Mouse (Mus musculus): ENCODE data around the gene Snd1. TPM values are rescaled to one million over a fixed set of nuclear protein-coding genes. Genes with fewer than 3 reads are reported as not detected.

The Snd1 gene
- polyA plus RNA-seq, 1 experiment from 2014 or later = 111 TPM

DNA sequence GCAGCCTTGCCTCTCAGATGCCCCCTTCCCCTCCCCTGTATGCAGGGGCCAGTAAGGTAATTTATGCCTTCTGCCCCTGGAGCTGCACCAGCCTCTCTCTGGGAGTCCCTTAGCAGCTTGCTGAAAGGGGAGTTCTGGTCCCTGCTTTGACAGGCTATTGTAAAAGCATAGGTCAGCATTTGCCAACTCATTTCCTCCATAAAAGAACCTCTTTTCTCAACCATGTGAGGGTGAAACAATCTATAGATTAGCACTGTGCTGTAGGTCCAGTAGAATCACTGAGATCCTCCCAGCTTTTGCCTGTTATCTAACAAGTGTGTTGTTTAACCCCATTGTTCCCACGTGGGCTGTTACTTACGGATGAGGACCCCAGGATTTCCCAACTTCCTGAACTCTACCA, 359.1 kb downstream of the Snd1 start:
- H3K36me3 ChIP-seq (ENCODE audit: control insufficient read depth, insufficient read depth, low read length) = 0 out of 2 replicates have a peak, but pooled peaks cover 2% of the 10 kb centered on the region
- ATAC-seq (ENCODE audit: insufficient read depth, low FRiP score, low TSS enrichment) (peak; percentile 24; the same call in 1 of the 2 replicates), DNase-seq (ENCODE audit: low spot score) (no peak)
- peak overlapping the region; percentile 94 for H3K4me2 ChIP-seq (ENCODE audit: low read depth)
- peak overlapping the region; percentile 84 for H3K4me3 ChIP-seq (ENCODE audit: low read depth, low read length)
- WGBS = 18% methylated on average over 2 of the region's 2 CpGs
- H3K27ac ChIP-seq (ENCODE audit: low read depth, low read length) = no peak overlapping the region
- peak overlapping the region; percentile 95; the same call in 1 of the 2 replicates for H3K9ac ChIP-seq (ENCODE audit: low read length)
- H3K9me3 ChIP-seq (ENCODE audit: control insufficient read depth, low read length) = no peaks in the 10 kb centered on the region
- peaks cover 4% of the 10 kb centered on the region; the same call in 1 of the 2 replicates for H3K27me3 ChIP-seq (ENCODE audit: control insufficient read depth, insufficient read depth, low read length)
- H3K4me1 ChIP-seq (ENCODE audit: control insufficient read depth, insufficient read depth, low read length) = peaks cover 23% of the 10 kb centered on the region

DNA sequence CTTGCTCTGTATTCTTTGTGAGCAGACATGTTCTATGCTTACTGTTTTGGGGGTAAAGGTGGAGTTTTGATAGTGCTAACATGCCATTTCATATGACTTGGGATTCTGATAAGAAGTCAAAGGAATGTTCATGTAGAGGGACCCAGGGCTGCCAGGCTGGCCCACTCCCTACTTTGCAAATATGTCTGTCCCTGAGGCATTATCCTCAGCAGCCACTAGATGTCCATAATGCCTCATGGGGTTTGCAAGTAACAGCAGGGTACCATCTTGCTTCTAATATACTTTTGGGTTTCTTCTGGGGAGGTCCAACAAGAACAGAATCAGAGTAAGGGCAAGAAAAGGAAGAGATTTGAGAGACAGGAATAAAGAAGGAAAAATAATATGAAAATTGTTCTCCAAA, 361.7 kb downstream of the Snd1 start:
- Histone ChIP-seq H3K9ac (ENCODE audit: low read length) (no peak overlapping the region), H3K4me3 (ENCODE audit: low read depth, low read length) (no peak overlapping the region), H3K27ac (ENCODE audit: low read depth, low read length) (no peak overlapping the region), H3K27me3 (ENCODE audit: control insufficient read depth, insufficient read depth, low read length) (no peaks in the 10 kb centered on the region), H3K36me3 (ENCODE audit: control insufficient read depth, insufficient read depth, low read length) (no peaks in the 10 kb centered on the region), H3K4me2 (ENCODE audit: low read depth) (no peak overlapping the region), H3K4me1 (ENCODE audit: control insufficient read depth, insufficient read depth, low read length) (peaks cover 6% of the 10 kb centered on the region), H3K9me3 (ENCODE audit: control insufficient read depth, low read length) (no peaks in the 10 kb centered on the region)
- ATAC-seq (ENCODE audit: insufficient read depth, low FRiP score, low TSS enrichment) (no peak), DNase-seq (ENCODE audit: low spot score) (no peak)

DNA sequence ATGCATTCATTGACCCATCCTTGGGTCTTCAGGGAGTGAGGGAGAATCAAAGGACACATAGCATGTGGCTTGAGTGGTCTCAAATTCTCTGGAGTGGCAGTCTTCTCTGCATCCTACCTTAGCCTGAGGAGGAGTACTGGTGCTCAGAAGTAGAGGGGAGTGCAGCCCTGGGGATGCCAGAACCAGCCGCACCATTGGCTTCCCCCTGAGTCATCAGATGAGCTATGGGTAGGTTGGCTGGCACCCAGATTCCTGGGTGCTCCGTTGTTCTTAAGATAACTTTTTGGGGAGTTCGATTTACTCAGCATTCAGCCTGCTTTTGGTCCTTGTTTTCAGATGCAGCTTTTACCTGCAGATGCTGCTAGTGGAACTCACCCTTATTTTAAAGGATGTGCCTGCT, 366.6 kb downstream of the Snd1 start:
- no peak for ATAC-seq (ENCODE audit: insufficient read depth, low FRiP score, low TSS enrichment)
- H3K27ac ChIP-seq (ENCODE audit: low read depth, low read length) = no peak overlapping the region

GRCm38 (mm10) chr6:28842375-28843276, 367.7 kb downstream of the Snd1 start:
- peak; percentile 68 for DNase-seq (ENCODE audit: low spot score)

More for the DNA sequence above, 366.6 kb downstream of the Snd1 start:
- Histone ChIP-seq H3K4me2 (ENCODE audit: low read depth) (no peak overlapping the region), H3K4me1 (ENCODE audit: control insufficient read depth, insufficient read depth, low read length) (peaks cover 10% of the 10 kb centered on the region), H3K9me3 (ENCODE audit: control insufficient read depth, low read length) (no peaks in the 10 kb centered on the region), H3K36me3 (ENCODE audit: control insufficient read depth, insufficient read depth, low read length) (no peaks in the 10 kb centered on the region), H3K4me3 (ENCODE audit: low read depth, low read length) (no peak overlapping the region), H3K9ac (ENCODE audit: low read length) (no peak overlapping the region), H3K27me3 (ENCODE audit: control insufficient read depth, insufficient read depth, low read length) (no peaks in the 10 kb centered on the region)
- WGBS = 95% methylated on average over 3 of the region's 3 CpGs
- no peak for DNase-seq (ENCODE audit: low spot score)

DNA sequence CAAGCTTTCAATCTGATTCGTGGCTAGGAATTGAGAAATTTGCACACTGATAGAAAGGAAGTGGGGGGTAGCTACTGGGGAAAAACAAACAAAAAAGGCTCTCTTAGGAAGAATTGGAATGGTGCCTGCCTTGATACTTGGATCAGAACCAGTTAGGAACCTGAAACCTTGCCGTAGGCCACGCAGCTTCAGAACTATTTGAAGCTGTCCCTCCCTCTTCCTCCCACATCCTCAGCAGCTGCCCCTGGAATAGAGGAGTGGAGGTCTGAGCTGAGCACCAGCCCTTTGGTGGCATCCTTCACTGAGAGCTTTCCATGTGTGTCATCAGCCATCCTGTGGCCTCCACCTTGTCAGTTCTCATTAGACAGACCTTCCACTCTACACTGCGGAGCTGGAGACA, 370.7 kb downstream of the Snd1 start:
- Histone ChIP-seq H3K36me3 (ENCODE audit: control insufficient read depth, insufficient read depth, low read length) (no peaks in the 10 kb centered on the region), H3K27ac (ENCODE audit: low read depth, low read length) (no peak overlapping the region), H3K9ac (ENCODE audit: low read length) (no peak overlapping the region), H3K27me3 (ENCODE audit: control insufficient read depth, insufficient read depth, low read length) (no peaks in the 10 kb centered on the region), H3K4me3 (ENCODE audit: low read depth, low read length) (no peak overlapping the region), H3K4me1 (ENCODE audit: control insufficient read depth, insufficient read depth, low read length) (peaks cover 20% of the 10 kb centered on the region), H3K9me3 (ENCODE audit: control insufficient read depth, low read length) (no peaks in the 10 kb centered on the region), H3K4me2 (ENCODE audit: low read depth) (no peak overlapping the region)
- ATAC-seq (ENCODE audit: insufficient read depth, low FRiP score, low TSS enrichment) (no peak), DNase-seq (ENCODE audit: low spot score) (no peak)
- WGBS = 71% methylated on average over 4 of the region's 4 CpGs

More at GRCm38 (mm10) chr6:28842375-28843276, 367.7 kb downstream of the Snd1 start:
- peak; percentile 90 for ATAC-seq (ENCODE audit: insufficient read depth, low FRiP score, low TSS enrichment)
- H3K27ac ChIP-seq (ENCODE audit: low read depth, low read length) = peak overlapping the region; percentile 45
- no peaks in the 10 kb centered on the region for H3K36me3 ChIP-seq (ENCODE audit: control insufficient read depth, insufficient read depth, low read length)
- 45% methylated on average over 4 of the region's 4 CpGs for WGBS
- H3K4me2 ChIP-seq (ENCODE audit: low read depth) = no peak overlapping the region
- H3K4me3 ChIP-seq (ENCODE audit: low read depth, low read length) = no peak overlapping the region
- no peak overlapping the region for H3K9ac ChIP-seq (ENCODE audit: low read length)
- no peaks in the 10 kb centered on the region for H3K9me3 ChIP-seq (ENCODE audit: control insufficient read depth, low read length)
- H3K4me1 ChIP-seq (ENCODE audit: control insufficient read depth, insufficient read depth, low read length) = peaks cover 10% of the 10 kb centered on the region
- H3K27me3 ChIP-seq (ENCODE audit: control insufficient read depth, insufficient read depth, low read length) = no peaks in the 10 kb centered on the region

- H3K4me2 ChIP-seq (ENCODE audit: low read depth) = no peak overlapping the region
- ATAC-seq (ENCODE audit: insufficient read depth, low FRiP score, low TSS enrichment) (no peak), DNase-seq (ENCODE audit: low spot score) (no peak)
- 77% methylated on average over 6 of the region's 6 CpGs for WGBS
- no peak overlapping the region for H3K4me3 ChIP-seq (ENCODE audit: low read depth, low read length)
- H3K36me3 ChIP-seq (ENCODE audit: control insufficient read depth, insufficient read depth, low read length) = no peaks in the 10 kb centered on the region
- no peak overlapping the region for H3K27ac ChIP-seq (ENCODE audit: low read depth, low read length)
- H3K27me3 ChIP-seq (ENCODE audit: control insufficient read depth, insufficient read depth, low read length) = no peaks in the 10 kb centered on the region
- peaks cover 16% of the 10 kb centered on the region for H3K4me1 ChIP-seq (ENCODE audit: control insufficient read depth, insufficient read depth, low read length)
- no peak overlapping the region for H3K9ac ChIP-seq (ENCODE audit: low read length)
- H3K9me3 ChIP-seq (ENCODE audit: control insufficient read depth, low read length) = no peaks in the 10 kb centered on the region
Measured at GRCm38 (mm10) chr6:28847616-28848015, 372.7 kb downstream of the Snd1 start.

- ATAC-seq (ENCODE audit: insufficient read depth, low FRiP score, low TSS enrichment) = no peak
- Histone ChIP-seq H3K4me2 (ENCODE audit: low read depth) (no peak overlapping the region), H3K4me1 (ENCODE audit: control insufficient read depth, insufficient read depth, low read length) (peaks cover 13% of the 10 kb centered on the region), H3K4me3 (ENCODE audit: low read depth, low read length) (no peak overlapping the region), H3K27me3 (ENCODE audit: control insufficient read depth, insufficient read depth, low read length) (no peaks in the 10 kb centered on the region), H3K36me3 (ENCODE audit: control insufficient read depth, insufficient read depth, low read length) (no peaks in the 10 kb centered on the region), H3K9ac (ENCODE audit: low read length) (no peak overlapping the region), H3K27ac (ENCODE audit: low read depth, low read length) (no peak overlapping the region), H3K9me3 (ENCODE audit: control insufficient read depth, low read length) (no peaks in the 10 kb centered on the region)
- WGBS = 64% methylated on average over 6 of the region's 6 CpGs
- DNase-seq (ENCODE audit: low spot score) = no peak
Measured at GRCm38 (mm10) chr6:28848285-28848794, 373.4 kb downstream of the Snd1 start.

DNA sequence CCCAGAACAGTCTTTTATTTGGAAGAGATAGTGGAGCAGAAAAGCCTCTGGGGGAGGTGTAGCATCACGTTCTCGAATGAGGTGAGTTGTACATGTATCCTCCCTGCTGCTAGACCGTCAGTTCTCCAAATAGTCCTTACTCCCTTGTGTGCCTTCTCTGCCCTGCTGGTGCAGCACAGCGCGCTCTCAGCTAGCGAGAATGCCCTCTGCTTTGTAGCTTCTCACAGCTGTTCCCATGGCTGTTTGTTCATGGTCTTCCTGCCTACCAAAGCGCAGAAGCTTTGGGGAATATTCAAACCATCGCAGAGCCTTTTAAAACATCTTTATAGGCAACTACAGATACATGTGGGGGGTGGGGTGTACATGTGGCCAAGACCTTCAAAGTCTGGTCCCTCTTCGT, 374.0 kb downstream of the Snd1 start:
- H3K4me2 ChIP-seq (ENCODE audit: low read depth) = no peak overlapping the region
- H3K4me1 ChIP-seq (ENCODE audit: control insufficient read depth, insufficient read depth, low read length) = peaks cover 19% of the 10 kb centered on the region
- ATAC-seq (ENCODE audit: insufficient read depth, low FRiP score, low TSS enrichment) = no peak
- no peak overlapping the region for H3K9ac ChIP-seq (ENCODE audit: low read length)
- H3K27me3 ChIP-seq (ENCODE audit: control insufficient read depth, insufficient read depth, low read length) = no peaks in the 10 kb centered on the region
- no peak overlapping the region for H3K27ac ChIP-seq (ENCODE audit: low read depth, low read length)
- H3K9me3 ChIP-seq (ENCODE audit: control insufficient read depth, low read length) = no peaks in the 10 kb centered on the region
- H3K4me3 ChIP-seq (ENCODE audit: low read depth, low read length) = no peak overlapping the region
- WGBS = 69% methylated on average over 9 of the region's 9 CpGs
- no peak for DNase-seq (ENCODE audit: low spot score)
- H3K36me3 ChIP-seq (ENCODE audit: control insufficient read depth, insufficient read depth, low read length) = no peaks in the 10 kb centered on the region

GRCm38 (mm10) chr6:28849317-28849716, 374.4 kb downstream of the Snd1 start:
- H3K4me1 ChIP-seq (ENCODE audit: control insufficient read depth, insufficient read depth, low read length) = peaks cover 21% of the 10 kb centered on the region
- H3K27me3 ChIP-seq (ENCODE audit: control insufficient read depth, insufficient read depth, low read length) = no peaks in the 10 kb centered on the region
- H3K27ac ChIP-seq (ENCODE audit: low read depth, low read length) = no peak overlapping the region
- H3K36me3 ChIP-seq (ENCODE audit: control insufficient read depth, insufficient read depth, low read length) = no peaks in the 10 kb centered on the region
- no peaks in the 10 kb centered on the region for H3K9me3 ChIP-seq (ENCODE audit: control insufficient read depth, low read length)
- no peak overlapping the region for H3K9ac ChIP-seq (ENCODE audit: low read length)
- no peak for ATAC-seq (ENCODE audit: insufficient read depth, low FRiP score, low TSS enrichment)
- no peak overlapping the region for H3K4me2 ChIP-seq (ENCODE audit: low read depth)
- no peak for DNase-seq (ENCODE audit: low spot score)
- 74% methylated on average over 3 of the region's 3 CpGs for WGBS
- H3K4me3 ChIP-seq (ENCODE audit: low read depth, low read length) = no peak overlapping the region

Data from neural tube, embryonic 11.5 days (tissue).